Mouse (Mus musculus) inflammation-experienced regulatory T-cells, adult 16 weeks (primary cell): ENCODE measurements around the gene Trhr2. TPM values are rescaled to one million over a fixed set of nuclear protein-coding genes. Genes with fewer than 3 reads are reported as not detected.

Source experiments
- polyA plus RNA-seq: library from polyadenylated mRNA; unstranded; fragments of 100-300 nt; shearing (Covaris generic); gene quantifications from one replicate; pipeline ENCODE4 v1.2.1, GENCODE M21; 2017

Trhr2 gene
- polyA plus RNA-seq, result not detected

DNA sequence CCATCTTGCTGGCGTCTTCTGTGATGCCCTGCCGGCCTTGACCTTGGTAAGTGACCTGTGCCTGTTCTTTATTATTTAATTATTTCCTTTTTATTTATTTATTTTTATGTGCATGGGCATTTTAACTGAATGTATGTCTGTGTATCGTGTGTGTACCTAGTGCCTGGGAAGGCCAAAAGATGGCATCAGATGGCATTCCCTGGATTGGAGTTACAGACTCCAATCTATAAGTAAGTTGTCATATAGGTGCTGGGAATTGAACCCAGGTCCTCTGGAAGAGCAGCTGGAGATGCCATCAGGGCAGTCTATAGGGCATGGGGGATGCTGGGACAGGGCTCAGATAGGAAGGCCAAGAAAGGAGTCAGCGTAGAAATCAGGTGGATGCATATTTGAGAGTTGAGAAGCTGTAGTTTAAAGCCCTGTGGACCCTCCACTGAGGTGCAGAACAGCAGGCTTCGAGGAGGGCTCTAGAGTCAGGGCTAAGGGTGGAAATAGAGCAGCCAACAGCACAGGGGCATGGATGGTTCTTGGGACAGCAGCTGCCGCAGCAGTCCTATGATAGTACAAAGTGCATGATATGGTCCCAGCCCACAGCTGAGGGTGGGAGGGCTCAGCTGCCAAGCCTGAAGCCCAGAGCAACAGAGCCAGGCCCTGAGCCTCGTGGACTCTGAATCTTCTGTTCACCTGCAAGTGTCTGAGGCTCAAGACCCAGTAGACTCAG lies at the start of gene Trhr2:
Trhr2 (minus strand) TSS at position 51 of the 721 bp plus-strand sequence.

DNA sequence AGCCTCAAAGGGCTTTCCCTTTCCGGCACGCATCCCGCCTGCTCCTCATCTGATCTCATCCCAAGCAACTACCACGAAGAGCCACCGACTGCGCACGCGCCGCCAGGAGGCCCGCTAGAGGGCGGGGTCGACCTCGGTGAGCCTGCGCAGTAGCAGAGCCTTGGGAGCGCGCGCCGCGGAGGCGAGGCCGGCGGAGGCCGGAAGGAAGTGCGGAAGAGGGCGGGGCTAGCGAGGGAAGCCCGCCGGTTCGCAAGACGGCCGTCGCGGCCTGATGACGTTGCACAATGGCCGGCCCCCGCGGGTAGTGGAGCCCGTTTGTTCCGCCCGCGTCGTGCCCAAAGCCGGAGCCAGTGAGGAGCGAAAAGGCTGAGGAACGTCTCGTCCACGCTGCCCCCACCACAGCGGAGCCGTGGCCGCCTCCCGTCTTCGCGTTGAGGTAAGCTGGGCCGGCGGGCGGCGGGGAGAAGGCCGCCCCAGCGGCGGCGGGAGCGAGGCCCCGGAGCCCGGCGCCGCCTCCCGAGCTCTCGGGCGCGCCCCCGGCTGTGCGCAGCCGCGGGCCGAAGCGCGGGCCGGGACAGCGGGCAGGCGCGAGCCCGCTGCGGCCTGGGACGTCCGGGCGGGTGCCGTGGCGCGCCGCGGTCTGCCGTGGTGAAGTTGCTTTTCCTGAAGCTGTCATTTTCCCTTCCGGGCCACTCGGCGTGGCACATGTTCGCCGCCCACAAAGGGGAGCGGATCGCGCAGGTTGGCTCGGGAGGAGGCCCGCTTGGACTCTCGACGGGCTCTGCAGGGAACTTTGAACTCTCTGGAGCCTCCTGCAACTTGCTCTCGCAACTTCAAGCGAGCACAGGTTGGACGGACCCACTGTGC lies 16.1 kb upstream of the Trhr2 start, which contains the start of gene Zc3h18:
Zc3h18 (plus strand) TSS at position 245 of the 867 bp plus-strand sequence.

Other genes starting within 250 kb of the Trhr2 start
- 0.73 TPM for gene Zfpm1, start 78.6 kb downstream of the Trhr2 start, polyA plus RNA-seq
- 62.2 TPM for gene Zc3h18, start 15.9 kb upstream of the Trhr2 start, polyA plus RNA-seq
- not detected for gene Il17c, start 61.3 kb upstream of the Trhr2 start, polyA plus RNA-seq
- gene Cyba, start 72.2 kb upstream of the Trhr2 start, polyA plus RNA-seq, result 981 TPM
- 28.4 TPM for gene Mvd, start 82.7 kb upstream of the Trhr2 start, polyA plus RNA-seq
- gene Snai3, start 100.0 kb upstream of the Trhr2 start, polyA plus RNA-seq, result 3.5 TPM
- gene Rnf166, start 115.3 kb upstream of the Trhr2 start, polyA plus RNA-seq, result 39.6 TPM
- gene Ctu2, start 115.4 kb upstream of the Trhr2 start, polyA plus RNA-seq, result 82.8 TPM
- gene Piezo1, start 190.6 kb upstream of the Trhr2 start, polyA plus RNA-seq, result 7.6 TPM
- gene Cdt1, start 207.3 kb upstream of the Trhr2 start, polyA plus RNA-seq, result 21.6 TPM
- gene Aprt, start 216.2 kb upstream of the Trhr2 start, polyA plus RNA-seq, result 201 TPM